Mouse (Mus musculus): ENCODE measurements at regions not wholly inside any gene's neighbourhood (a gene's known extent, or its start where the extent isn't known, plus 50 kb on each side); places are given as distances from the start of the nearest gene placed in this dataset.
A peak's percentile ranks its signal among the peaks of the same experiment; 100 is the strongest.

GRCm38 (mm10) chr15:59187566-59187965 is 298.5 kb downstream of the Gm49356 start:
- Histone ChIP-seq H3K4me1 (ENCODE audit: control insufficient read depth, insufficient read depth, low read length) (0 out of 2 replicates have a peak, but pooled peaks cover 3% of the 10 kb centered on the region), H3K36me3 (ENCODE audit: control insufficient read depth, insufficient read depth, low read length) (no peaks in the 10 kb centered on the region), H3K27me3 (ENCODE audit: control insufficient read depth, insufficient read depth, low read length) (no peaks in the 10 kb centered on the region), H3K4me3 (ENCODE audit: insufficient read depth, low read depth, low read length) (no peak overlapping the region), H3K9ac (ENCODE audit: low read depth, low read length) (no peak overlapping the region), H3K27ac (replicated peaks; ENCODE audit: insufficient read depth, low read depth, low read length) (no peak overlapping the region), H3K79me2 (ENCODE audit: control insufficient read depth, insufficient read depth, low read length) (no peaks in the 10 kb centered on the region)
- 64% methylated on average over 4 of the region's 4 CpGs for WGBS
- no peak for DNase-seq (ENCODE audit: extremely low read depth, low read depth, low spot score)
- TF ChIP-seq CTCF (IDR thresholded peaks at IDR 0.05; ENCODE audit: low read depth, low read length) = no peak
- no peak for TF ChIP-seq POLR2A (IDR thresholded peaks at IDR 0.05; ENCODE audit: extremely low read depth, insufficient read depth, low read length)

- no peak for DNase-seq (ENCODE audit: extremely low read depth, low read depth, low spot score)
- Histone ChIP-seq H3K9ac (ENCODE audit: low read depth, low read length) (no peak overlapping the region), H3K27ac (replicated peaks; ENCODE audit: insufficient read depth, low read depth, low read length) (no peak overlapping the region), H3K36me3 (ENCODE audit: control insufficient read depth, insufficient read depth, low read length) (no peaks in the 10 kb centered on the region), H3K27me3 (ENCODE audit: control insufficient read depth, insufficient read depth, low read length) (no peaks in the 10 kb centered on the region), H3K4me3 (ENCODE audit: insufficient read depth, low read depth, low read length) (no peak overlapping the region), H3K79me2 (ENCODE audit: control insufficient read depth, insufficient read depth, low read length) (no peaks in the 10 kb centered on the region), H3K4me1 (ENCODE audit: control insufficient read depth, insufficient read depth, low read length) (0 out of 2 replicates have a peak, but pooled peaks cover 3% of the 10 kb centered on the region)
- 69% methylated on average over 4 of the region's 4 CpGs for WGBS
- no peak for TF ChIP-seq POLR2A (IDR thresholded peaks at IDR 0.05; ENCODE audit: extremely low read depth, insufficient read depth, low read length)
These were observed 299.3 kb downstream of the Gm49356 start for GRCm38 (mm10) chr15:59188371-59188770.

DNA sequence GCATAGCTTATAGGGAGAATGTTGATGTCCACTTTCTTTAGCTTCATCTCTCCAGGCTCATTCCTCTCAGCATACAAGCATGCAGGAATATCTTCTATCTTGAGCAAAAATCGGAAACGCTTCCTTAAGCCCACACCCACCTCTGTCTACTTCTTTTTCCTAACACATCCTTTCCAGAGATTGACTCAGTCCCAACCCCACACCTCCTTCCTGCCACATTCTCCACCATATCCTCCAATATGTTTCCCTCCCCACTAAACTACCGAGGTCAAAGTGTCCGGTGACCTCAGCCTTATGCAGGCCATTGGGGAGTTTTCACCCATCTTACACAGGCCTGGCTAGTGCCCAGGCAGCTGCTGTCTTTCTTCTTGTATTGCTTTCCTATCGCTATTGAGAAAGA is 301.4 kb downstream of the Gm49356 start:
- WGBS = 79% methylated on average over 5 of the region's 5 CpGs
- no peak overlapping the region for H3K9ac ChIP-seq (ENCODE audit: low read depth, low read length)
- TF ChIP-seq CTCF (IDR thresholded peaks at IDR 0.05; ENCODE audit: low read depth, low read length) (no peak), POLR2A (IDR thresholded peaks at IDR 0.05; ENCODE audit: extremely low read depth, insufficient read depth, low read length) (no peak)
- H3K4me1 ChIP-seq (ENCODE audit: control insufficient read depth, insufficient read depth, low read length) = no peaks in the 10 kb centered on the region; the same call in 1 of the 2 replicates
- DNase-seq (ENCODE audit: extremely low read depth, low read depth, low spot score) = no peak
- H3K27me3 ChIP-seq (ENCODE audit: control insufficient read depth, insufficient read depth, low read length) = no peaks in the 10 kb centered on the region
- H3K4me3 ChIP-seq (ENCODE audit: insufficient read depth, low read depth, low read length) = no peak overlapping the region
- no peak overlapping the region for H3K27ac ChIP-seq (replicated peaks; ENCODE audit: insufficient read depth, low read depth, low read length)
- H3K36me3 ChIP-seq (ENCODE audit: control insufficient read depth, insufficient read depth, low read length) = no peaks in the 10 kb centered on the region
- H3K79me2 ChIP-seq (ENCODE audit: control insufficient read depth, insufficient read depth, low read length) = no peaks in the 10 kb centered on the region

GRCm38 (mm10) chr15:59194421-59194820 is 305.3 kb downstream of the Gm49356 start:
- no peak for TF ChIP-seq POLR2A (IDR thresholded peaks at IDR 0.05; ENCODE audit: extremely low read depth, insufficient read depth, low read length)
- peak; percentile 42 for TF ChIP-seq CTCF (IDR thresholded peaks at IDR 0.05; ENCODE audit: low read depth, low read length)
- Histone ChIP-seq H3K36me3 (ENCODE audit: control insufficient read depth, insufficient read depth, low read length) (no peaks in the 10 kb centered on the region), H3K79me2 (ENCODE audit: control insufficient read depth, insufficient read depth, low read length) (no peaks in the 10 kb centered on the region), H3K27ac (replicated peaks; ENCODE audit: insufficient read depth, low read depth, low read length) (no peak overlapping the region), H3K27me3 (ENCODE audit: control insufficient read depth, insufficient read depth, low read length) (no peaks in the 10 kb centered on the region), H3K4me3 (ENCODE audit: insufficient read depth, low read depth, low read length) (no peak overlapping the region), H3K9ac (ENCODE audit: low read depth, low read length) (no peak overlapping the region), H3K4me1 (ENCODE audit: control insufficient read depth, insufficient read depth, low read length) (peaks cover 8% of the 10 kb centered on the region)
- peak; percentile 82 for DNase-seq (ENCODE audit: extremely low read depth, low read depth, low spot score)
- 45% methylated on average over 10 of the region's 10 CpGs for WGBS

DNA sequence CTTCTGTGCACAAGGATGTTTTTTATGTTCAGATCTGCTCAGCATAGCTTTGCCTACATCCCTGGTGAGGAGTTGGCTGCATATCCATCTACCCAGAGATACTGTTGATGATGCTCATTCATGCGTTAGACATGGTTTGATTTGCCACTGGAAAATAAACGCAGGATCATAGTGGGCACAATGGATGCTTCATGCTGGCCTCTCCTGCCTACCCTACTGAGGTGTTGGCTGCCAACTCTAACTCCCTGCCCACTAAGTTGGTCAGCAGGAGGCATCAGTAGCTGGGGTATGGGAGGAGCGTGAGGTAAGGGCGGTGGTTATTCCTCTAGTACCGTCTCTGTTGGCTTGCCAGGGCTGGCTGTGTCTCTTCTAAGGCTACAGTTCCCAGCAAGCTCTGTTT is 307.3 kb downstream of the Gm49356 start:
- Histone ChIP-seq H3K27me3 (ENCODE audit: control insufficient read depth, insufficient read depth, low read length) (no peaks in the 10 kb centered on the region), H3K4me3 (ENCODE audit: insufficient read depth, low read depth, low read length) (no peak overlapping the region), H3K36me3 (ENCODE audit: control insufficient read depth, insufficient read depth, low read length) (no peaks in the 10 kb centered on the region), H3K79me2 (ENCODE audit: control insufficient read depth, insufficient read depth, low read length) (no peaks in the 10 kb centered on the region), H3K4me1 (ENCODE audit: control insufficient read depth, insufficient read depth, low read length) (peaks cover 8% of the 10 kb centered on the region), H3K9ac (ENCODE audit: low read depth, low read length) (no peak overlapping the region), H3K27ac (replicated peaks; ENCODE audit: insufficient read depth, low read depth, low read length) (no peak overlapping the region)
- WGBS = 92% methylated on average over 5 of the region's 5 CpGs
- TF ChIP-seq POLR2A (IDR thresholded peaks at IDR 0.05; ENCODE audit: extremely low read depth, insufficient read depth, low read length) = no peak
- no peak for TF ChIP-seq CTCF (IDR thresholded peaks at IDR 0.05; ENCODE audit: low read depth, low read length)
- no peak for DNase-seq (ENCODE audit: extremely low read depth, low read depth, low spot score)

- H3K27me3 ChIP-seq (ENCODE audit: control insufficient read depth, insufficient read depth, low read length) = no peaks in the 10 kb centered on the region
- no peaks in the 10 kb centered on the region for H3K79me2 ChIP-seq (ENCODE audit: control insufficient read depth, insufficient read depth, low read length)
- TF ChIP-seq CTCF (IDR thresholded peaks at IDR 0.05; ENCODE audit: low read depth, low read length) = no peak
- TF ChIP-seq POLR2A (IDR thresholded peaks at IDR 0.05; ENCODE audit: extremely low read depth, insufficient read depth, low read length) = no peak
- peak; percentile 55 for DNase-seq (ENCODE audit: extremely low read depth, low read depth, low spot score)
- peak overlapping the region; percentile 55 for H3K27ac ChIP-seq (replicated peaks; ENCODE audit: insufficient read depth, low read depth, low read length)
- H3K36me3 ChIP-seq (ENCODE audit: control insufficient read depth, insufficient read depth, low read length) = no peaks in the 10 kb centered on the region
- H3K9ac ChIP-seq (ENCODE audit: low read depth, low read length) = no peak overlapping the region; the same call in 1 of the 2 replicates
- H3K4me1 ChIP-seq (ENCODE audit: control insufficient read depth, insufficient read depth, low read length) = peaks cover 13% of the 10 kb centered on the region
- no peak overlapping the region for H3K4me3 ChIP-seq (ENCODE audit: insufficient read depth, low read depth, low read length)
- WGBS = 14% methylated on average over 7 of the region's 7 CpGs
These were observed 308.6 kb downstream of the Gm49356 start for GRCm38 (mm10) chr15:59197455-59198391.

Data from liver, adult 2 months (tissue).